Mouse (Mus musculus) inflammation-experienced regulatory T-cells, adult 16 weeks (primary cell): ENCODE results near the gene Rnf123. TPM values are rescaled to one million over a fixed set of nuclear protein-coding genes. Genes with fewer than 3 reads are reported as not detected.

Source experiments
- polyA plus RNA-seq: library from polyadenylated mRNA; unstranded; fragments of 100-300 nt; shearing (Covaris generic); gene quantifications from one replicate; pipeline ENCODE4 v1.2.1, GENCODE M21; 2017

Gene Rnf123
- polyA plus RNA-seq = 207 TPM

GRCm38 (mm10) chr9:108082988-108083431, at the start of gene Rnf123:
Rnf123 (minus strand) TSS chr9:108083346.

GRCm38 (mm10) chr9:108094184-108094941, 11.2 kb upstream of the Rnf123 start, which contains the start of gene Apeh:
Apeh (minus strand) TSS chr9:108094606.

GRCm38 (mm10) chr9:108080168-108080567, 3.0 kb downstream of the Rnf123 start, which contains the start of gene Mst1:
Mst1 (plus strand) TSS chr9:108080436.

GRCm38 (mm10) chr9:108052885-108053664, 30.1 kb downstream of the Rnf123 start, which contains the start of gene Amigo3:
Amigo3 (plus strand) TSS chr9:108053159.

GRCm38 (mm10) chr9:108049016-108049455, 34.1 kb downstream of the Rnf123 start, which contains the start of gene Gmppb:
Gmppb (plus strand) TSS chr9:108049242.

GRCm38 (mm10) chr9:108001922-108002770, 81.0 kb downstream of the Rnf123 start, which contains the start of gene Ip6k1:
Ip6k1 (plus strand) TSS chr9:108002501.

Other genes starting within 250 kb of the Rnf123 start
- gene Rbm6, start 210.1 kb downstream of the Rnf123 start, polyA plus RNA-seq = 137 TPM
- 28.1 TPM for gene Mon1a, start 195.2 kb downstream of the Rnf123 start, polyA plus RNA-seq
- not detected for gene Mst1r, start 176.5 kb downstream of the Rnf123 start, polyA plus RNA-seq
- gene Actl11, start 154.9 kb downstream of the Rnf123 start, polyA plus RNA-seq = not detected
- not detected for gene Camkv, start 147.7 kb downstream of the Rnf123 start, polyA plus RNA-seq
- gene Traip, start 133.2 kb downstream of the Rnf123 start, polyA plus RNA-seq = 8.0 TPM
- 356 TPM for gene Uba7, start 107.8 kb downstream of the Rnf123 start, polyA plus RNA-seq
- not detected for gene Gm20661, start 100.3 kb downstream of the Rnf123 start, polyA plus RNA-seq
- 2.0 TPM for gene Inka1, start 97.5 kb downstream of the Rnf123 start, polyA plus RNA-seq
- not detected for gene Cdhr4, start 90.8 kb downstream of the Rnf123 start, polyA plus RNA-seq
- gene Gm20662, start 87.0 kb downstream of the Rnf123 start, polyA plus RNA-seq = 0.93 TPM
- 91.0 TPM for gene Ip6k1, start 80.8 kb downstream of the Rnf123 start, polyA plus RNA-seq
- gene Gmppb, start 34.1 kb downstream of the Rnf123 start, polyA plus RNA-seq = 37.8 TPM
- gene Amigo3, start 30.2 kb downstream of the Rnf123 start, polyA plus RNA-seq = 4.7 TPM
- gene Mst1, start 2.9 kb downstream of the Rnf123 start, polyA plus RNA-seq = 3.8 TPM
- gene Apeh, start 11.3 kb upstream of the Rnf123 start, polyA plus RNA-seq = 139 TPM
- 0.63 TPM for gene Bsn, start 107.0 kb upstream of the Rnf123 start, polyA plus RNA-seq
- 9.2 TPM for gene Dag1, start 180.6 kb upstream of the Rnf123 start, polyA plus RNA-seq
- gene Nicn1, start 207.1 kb upstream of the Rnf123 start, polyA plus RNA-seq = 3.9 TPM
- gene Amt, start 213.5 kb upstream of the Rnf123 start, polyA plus RNA-seq = 0.63 TPM
- 397 TPM for gene Rhoa, start 222.8 kb upstream of the Rnf123 start, polyA plus RNA-seq
- gene Tcta, start 222.8 kb upstream of the Rnf123 start, polyA plus RNA-seq = 18.0 TPM